Mouse (Mus musculus) megakaryocyte, embryonic 14.5 days (primary cell): ENCODE results near the gene 1190005I06Rik.

Experiments
- FLI1 ChIP-seq: IDR thresholded peaks from 2 replicates; pipeline ENCODE4 v1.6.1; 2012; ENCODE audit warnings: low read length, inconsistent platforms, mixed read lengths
- GATA1 ChIP-seq: IDR thresholded peaks from 3 replicates; pipeline ENCODE4 v1.6.1; 2012; ENCODE audit warnings: mixed read lengths, low read length, inconsistent platforms, borderline replicate concordance

DNA sequence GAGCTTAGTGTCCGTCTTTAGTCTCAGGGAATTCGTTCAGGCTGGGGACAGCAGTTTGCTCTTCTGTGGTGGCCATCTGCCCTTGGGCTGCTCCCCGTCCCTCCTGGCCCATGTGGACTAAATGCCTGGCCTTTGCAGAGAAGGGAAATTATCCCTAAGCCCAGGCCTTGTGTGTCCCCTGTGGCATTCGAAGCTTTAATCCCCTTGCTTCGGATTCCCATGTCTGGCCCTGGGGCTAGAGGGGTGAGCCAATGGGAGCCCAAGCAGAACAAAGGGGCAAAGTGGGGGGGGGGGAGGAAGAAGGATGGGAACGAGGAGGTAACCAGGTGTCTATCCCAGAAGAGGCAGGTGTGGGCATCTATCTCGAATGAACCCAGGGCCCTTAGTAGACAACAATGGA, at the start of gene 1190005I06Rik:
- TF ChIP-seq GATA1 = no peak
- TF ChIP-seq FLI1 = no peak
